Mouse (Mus musculus): ENCODE data around the gene Rgcc. TPM values are rescaled to one million over a fixed set of nuclear protein-coding genes. Genes with fewer than 3 reads are reported as not detected.

The Rgcc gene
- total RNA-seq, 2 experiments from 2014 or later: 36.9 to 37.9 TPM

GRCm38 (mm10) chr14:79304873-79305464 lies 3.5 kb upstream of the Rgcc start:
- intact Hi-C loops (cut with DNase I): loop anchor here (5.0 kb wide), 1 partner anchor 183 kb away; no protein-coding TSS in a partner anchor
- DNase-seq (ENCODE audit: extremely low spot score in 1 of 2, low spot score in 2 of 2): no peak

- intact Hi-C loops (cut with DNase I): no loop called here
- DNase-seq (ENCODE audit: extremely low spot score in 1 of 2, low spot score in 2 of 2): no peak
Measured at GRCm38 (mm10) chr14:79303150-79303549, 1.7 kb upstream of the Rgcc start.

- intact Hi-C loops (cut with DNase I): loop anchor here (1.0 kb wide), 1 partner anchor 97 kb away; no protein-coding TSS in a partner anchor
- peak in 1 of 2 experiments; percentile 56 for DNase-seq (ENCODE audit: extremely low spot score in 1 of 2, low spot score in 2 of 2)
Measured at GRCm38 (mm10) chr14:79300641-79301350, 649 bp downstream of the Rgcc start.

GRCm38 (mm10) chr14:79299796-79300195 lies 1.6 kb downstream of the Rgcc start:
- DNase-seq (ENCODE audit: extremely low spot score in 1 of 2, low spot score in 2 of 2): peak; percentile 49 to 53
- intact Hi-C loops (cut with DNase I): no loop called here

- no peak for DNase-seq (ENCODE audit: extremely low spot score in 1 of 2, low spot score in 2 of 2)
- intact Hi-C loops (cut with DNase I): no loop called here
Measured at GRCm38 (mm10) chr14:79299230-79299629, 2.2 kb downstream of the Rgcc start.

- DNase-seq (ENCODE audit: extremely low spot score in 1 of 2, low spot score in 2 of 2): no peak
- intact Hi-C loops (cut with DNase I): no loop called here
Measured at GRCm38 (mm10) chr14:79298314-79298992, 3.0 kb downstream of the Rgcc start.

- DNase-seq (ENCODE audit: extremely low spot score in 1 of 2, low spot score in 2 of 2): peak in 1 of 2 experiments; percentile 40
- intact Hi-C loops (cut with DNase I): no loop called here
Measured at GRCm38 (mm10) chr14:79296836-79297235, 4.6 kb downstream of the Rgcc start.

GRCm38 (mm10) chr14:79296201-79296600 lies 5.2 kb downstream of the Rgcc start:
- no peak for DNase-seq (ENCODE audit: extremely low spot score in 1 of 2, low spot score in 2 of 2)
- intact Hi-C loops (cut with DNase I): no loop called here

- no peak for DNase-seq (ENCODE audit: extremely low spot score in 1 of 2, low spot score in 2 of 2)
- intact Hi-C loops (cut with DNase I): no loop called here
Measured at GRCm38 (mm10) chr14:79295579-79295978, 5.9 kb downstream of the Rgcc start.

GRCm38 (mm10) chr14:79294950-79295349 lies 6.5 kb downstream of the Rgcc start:
- intact Hi-C loops (cut with DNase I): no loop called here
- DNase-seq (ENCODE audit: extremely low spot score in 1 of 2, low spot score in 2 of 2): no peak

- intact Hi-C loops (cut with DNase I): no loop called here
- DNase-seq (ENCODE audit: extremely low spot score in 1 of 2, low spot score in 2 of 2): no peak
Measured at GRCm38 (mm10) chr14:79294051-79294814, 7.2 kb downstream of the Rgcc start.

GRCm38 (mm10) chr14:79293119-79293780 lies 8.2 kb downstream of the Rgcc start:
- intact Hi-C loops (cut with DNase I): no loop called here
- DNase-seq (ENCODE audit: extremely low spot score in 1 of 2, low spot score in 2 of 2): peak in 1 of 2 experiments; percentile 71

- DNase-seq (ENCODE audit: extremely low spot score in 1 of 2, low spot score in 2 of 2): no peak
- intact Hi-C loops (cut with DNase I): no loop called here
Measured at GRCm38 (mm10) chr14:79291629-79292028, 9.8 kb downstream of the Rgcc start.

GRCm38 (mm10) chr14:79290683-79291425 lies 10.6 kb downstream of the Rgcc start:
- no peak for DNase-seq (ENCODE audit: extremely low spot score in 1 of 2, low spot score in 2 of 2)
- intact Hi-C loops (cut with DNase I): no loop called here

GRCm38 (mm10) chr14:79289909-79290308 lies 11.5 kb downstream of the Rgcc start:
- no peak for DNase-seq (ENCODE audit: extremely low spot score in 1 of 2, low spot score in 2 of 2)
- intact Hi-C loops (cut with DNase I): no loop called here

- DNase-seq (ENCODE audit: extremely low spot score in 1 of 2, low spot score in 2 of 2): no peak
- intact Hi-C loops (cut with DNase I): no loop called here
Measured at GRCm38 (mm10) chr14:79288280-79288679, 13.2 kb downstream of the Rgcc start.

GRCm38 (mm10) chr14:79287251-79287863 lies 14.1 kb downstream of the Rgcc start:
- DNase-seq (ENCODE audit: extremely low spot score in 1 of 2, low spot score in 2 of 2): no peak
- intact Hi-C loops (cut with DNase I): no loop called here

GRCm38 (mm10) chr14:79285549-79285948 lies 15.9 kb downstream of the Rgcc start:
- intact Hi-C loops (cut with DNase I): no loop called here
- no peak for DNase-seq (ENCODE audit: extremely low spot score in 1 of 2, low spot score in 2 of 2)
